Mouse (Mus musculus) CH12.LX (cell line): Measurements from ENCODE around the gene Rbm15b.

Experiments
- CTCF ChIP-seq, 2 experiments: IDR thresholded peaks in 1 of 2; conservative IDR thresholded peaks in 1 of 2; 2 replicates each; pipeline ENCODE4 v1.5.1; 2011 to 2012; ENCODE audit warnings: low read depth in 2 of 2, low read length in 2 of 2, improper control_type of control experiment in 1 of 2, inconsistent platforms in 1 of 2, mild to moderate bottlenecking in 1 of 2, moderate library complexity in 1 of 2
- ELF1 ChIP-seq: IDR thresholded peaks from 2 replicates; pipeline ENCODE4 v1.6.1; 2014; ENCODE audit warnings: low read depth, mild to moderate bottlenecking, inconsistent platforms, low read length, improper control_type of control experiment
- EP300 ChIP-seq: IDR thresholded peaks from 2 replicates; pipeline ENCODE4 v1.6.1; 2011; ENCODE audit warnings: low read length, improper control_type of control experiment
- HCFC1 ChIP-seq: IDR thresholded peaks from 2 replicates; pipeline ENCODE4 v1.6.1; 2012; ENCODE audit warnings: low read depth, mild to moderate bottlenecking, inconsistent platforms, low read length, improper control_type of control experiment
- IRF4 ChIP-seq: IDR thresholded peaks from 2 replicates; pipeline ENCODE4 v1.6.1; 2014; ENCODE audit warnings: low read depth, mild to moderate bottlenecking, inconsistent platforms, low read length, improper control_type of control experiment
- JUN ChIP-seq: IDR thresholded peaks from 2 replicates; pipeline ENCODE4 v1.6.1; 2011; ENCODE audit warnings: low read depth, mild to moderate bottlenecking, low read length, improper control_type of control experiment, moderate library complexity; ENCODE audit not compliant: insufficient read depth
- JUND ChIP-seq: conservative IDR thresholded peaks from 2 replicates; pipeline ENCODE4 v1.6.1; 2011; ENCODE audit warnings: low read depth, low read length, improper control_type of control experiment
- MAX ChIP-seq: IDR thresholded peaks from 2 replicates; pipeline ENCODE4 v1.6.1; 2011; ENCODE audit warnings: low read length, improper control_type of control experiment
- NELFE ChIP-seq: IDR thresholded peaks from 2 replicates; pipeline ENCODE4 v1.6.1; 2011; ENCODE audit warnings: low read depth, low read length, improper control_type of control experiment
- POLR2A ChIP-seq: IDR thresholded peaks from 2 replicates; pipeline ENCODE4 v1.6.1; 2011; ENCODE audit warnings: low read depth, mild to moderate bottlenecking, improper control_type of control experiment, low read length
- RAD21 ChIP-seq: IDR thresholded peaks from 2 replicates; pipeline ENCODE4 v1.6.1; 2011; ENCODE audit warnings: low read depth, mild to moderate bottlenecking, low read length, improper control_type of control experiment, moderate library complexity
- TCF12 ChIP-seq: IDR thresholded peaks from 2 replicates; pipeline ENCODE4 v1.6.1; 2014; ENCODE audit warnings: low read depth, mild to moderate bottlenecking, inconsistent platforms, low read length, improper control_type of control experiment
- USF1 ChIP-seq: IDR thresholded peaks from 2 replicates; pipeline ENCODE4 v1.6.1; 2014; ENCODE audit warnings: low read depth, mild to moderate bottlenecking, inconsistent platforms, low read length, improper control_type of control experiment
- ZNF384 ChIP-seq: IDR thresholded peaks from 2 replicates; pipeline ENCODE4 v1.6.1; 2012; ENCODE audit warnings: low read depth, low read length, improper control_type of control experiment, inconsistent platforms

DNA sequence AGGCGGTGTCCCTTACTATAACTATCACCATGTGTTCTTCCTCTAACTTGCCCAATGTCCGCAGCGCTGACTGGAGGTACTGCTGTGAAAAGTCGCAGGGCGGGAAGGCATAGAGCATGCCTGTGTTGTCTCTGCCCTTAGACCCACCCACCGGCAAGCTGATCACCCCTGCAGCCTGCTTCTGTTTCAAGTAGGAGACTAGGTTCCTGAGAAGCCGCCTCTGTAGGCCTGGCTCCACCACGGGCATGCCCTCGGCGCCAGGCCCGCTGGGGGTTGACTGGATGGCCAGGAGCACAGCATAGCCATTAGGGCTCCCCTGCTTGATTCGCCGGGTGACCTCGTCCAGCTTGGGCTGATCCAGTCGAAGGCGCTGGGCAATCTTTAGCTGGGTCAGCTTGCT lies 2.9 kb downstream of the Rbm15b start:
- no peak for TF ChIP-seq JUN
- no peak for TF ChIP-seq POLR2A
- TF ChIP-seq JUND: no peak
- TF ChIP-seq ELF1: no peak
- no peak for TF ChIP-seq TCF12
- TF ChIP-seq USF1: no peak
- TF ChIP-seq MAX: no peak
- TF ChIP-seq RAD21: no peak
- no peak for TF ChIP-seq IRF4
- no peak for TF ChIP-seq CTCF (conservative IDR thresholded peaks at IDR 0.05 in 1 of 2, IDR thresholded peaks at IDR 0.05 in 1 of 2; ENCODE audit: low read depth in 2 of 2, low read length in 2 of 2)
- no peak for TF ChIP-seq ZNF384
- TF ChIP-seq NELFE: no peak
- no peak for TF ChIP-seq EP300
- TF ChIP-seq HCFC1: no peak
